Mouse (Mus musculus) midbrain, embryonic 16.5 days (tissue): ENCODE measurements at regions not wholly inside any gene's neighbourhood (a gene's known extent, or its start where the extent isn't known, plus 50 kb on each side); places are given as distances from the start of the nearest gene placed in this dataset.
A peak's percentile ranks its signal among the peaks of the same experiment; 100 is the strongest.

Source experiments
- ATAC-seq: fragments of 200-750 bp; cut with Nextera tagmentation; 2 replicates; pipeline ENCODE4 v1.8.0; 2017; ENCODE audit warnings: moderate TSS enrichment
- H3K27ac ChIP-seq: fragments of 300-500 bp; sonication (generic); 2 replicates; pipeline ENCODE4 v1.5.1; 2014; ENCODE audit warnings: mild to moderate bottlenecking, low read length, mixed read lengths
- H3K27me3 ChIP-seq: fragments of 300-500 bp; sonication (generic); 2 replicates; pipeline ENCODE4 v1.6.1; 2014; ENCODE audit warnings: low read depth, low read length, mixed read lengths; ENCODE audit not compliant: control insufficient read depth, insufficient read depth
- H3K36me3 ChIP-seq: fragments of 300-500 bp; sonication (generic); 2 replicates; pipeline ENCODE4 v1.6.1; 2014; ENCODE audit warnings: mild to moderate bottlenecking, low read length, moderate library complexity, mixed read lengths; ENCODE audit not compliant: control insufficient read depth, insufficient read depth
- H3K4me1 ChIP-seq: fragments of 300-500 bp; sonication (generic); 2 replicates; pipeline ENCODE4 v1.6.1; 2014; ENCODE audit warnings: mild to moderate bottlenecking, low read length, mixed read lengths; ENCODE audit not compliant: control insufficient read depth, insufficient read depth
- H3K4me2 ChIP-seq: fragments of 300-500 bp; sonication (generic); 2 replicates; pipeline ENCODE4 v1.6.1; 2014; ENCODE audit warnings: mild to moderate bottlenecking, low read length, mixed read lengths
- H3K4me3 ChIP-seq: fragments of 300-500 bp; sonication (generic); 2 replicates; pipeline ENCODE4 v1.5.1; 2014; ENCODE audit warnings: low read depth, mild to moderate bottlenecking, low read length, moderate library complexity, mixed read lengths
- H3K9ac ChIP-seq: fragments of 300-500 bp; sonication (generic); 2 replicates; pipeline ENCODE4 v1.6.1; 2014; ENCODE audit warnings: low read depth, low read length, mixed read lengths
- H3K9me3 ChIP-seq: fragments of 300-500 bp; sonication (generic); replicated peaks from 2 replicates; pipeline ENCODE4 v1.6.1; 2014; ENCODE audit warnings: mild to moderate bottlenecking, low read length, mixed read lengths; ENCODE audit not compliant: control insufficient read depth, poor library complexity, severe bottlenecking
- WGBS: fragments of 180-500 bp; shearing (Covaris S2); extraction: QIAGEN DNeasy Blood & Tissue Kit; methylation state at CpG from one replicate; pipeline ENCODE4 v1.1.7; 2014; 5-methylcytosine and 5-hydroxymethylcytosine counted together

- Histone ChIP-seq H3K4me1 (peaks cover 9% of the 10 kb centered on the region), H3K4me2 (no peak overlapping the region), H3K9me3 (no peaks in the 10 kb centered on the region), H3K36me3 (no peaks in the 10 kb centered on the region), H3K9ac (no peak overlapping the region), H3K4me3 (no peak overlapping the region), H3K27me3 (no peaks in the 10 kb centered on the region), H3K27ac (no peak overlapping the region)
- ATAC-seq = no peak
- WGBS = 90% methylated on average over 4 of the region's 4 CpGs
Measured at GRCm38 (mm10) chr8:8233156-8233555, 427.9 kb downstream of the Efnb2 start.

- ATAC-seq = 0 out of 2 replicates have a peak, but pooled peaks have one; percentile 52
- WGBS = 62% methylated on average over 13 of the region's 13 CpGs
- no peaks in the 10 kb centered on the region for H3K27me3 ChIP-seq
- no peaks in the 10 kb centered on the region for H3K9me3 ChIP-seq
- H3K9ac ChIP-seq = no peak overlapping the region
- no peak overlapping the region for H3K4me2 ChIP-seq
- H3K4me3 ChIP-seq = no peak overlapping the region
- H3K36me3 ChIP-seq = no peaks in the 10 kb centered on the region
- peaks cover 9% of the 10 kb centered on the region for H3K4me1 ChIP-seq
- peak overlapping the region; percentile 15; the same call in 1 of the 2 replicates for H3K27ac ChIP-seq
Measured at GRCm38 (mm10) chr8:8231996-8232632, 428.9 kb downstream of the Efnb2 start.

GRCm38 (mm10) chr8:8231308-8231985 lies 429.6 kb downstream of the Efnb2 start:
- 41% methylated on average over 6 of the region's 6 CpGs for WGBS
- no peak overlapping the region for H3K9ac ChIP-seq

GRCm38 (mm10) chr8:8225994-8226393 lies 435.0 kb downstream of the Efnb2 start:
- Histone ChIP-seq H3K27me3 (peaks cover 2% of the 10 kb centered on the region; the same call in 1 of the 2 replicates), H3K36me3 (no peaks in the 10 kb centered on the region), H3K4me3 (no peak overlapping the region), H3K9me3 (no peaks in the 10 kb centered on the region), H3K27ac (no peak overlapping the region), H3K9ac (no peak overlapping the region), H3K4me2 (no peak overlapping the region), H3K4me1 (0 out of 2 replicates have a peak, but pooled peaks cover 2% of the 10 kb centered on the region)
- no peak for ATAC-seq
- 89% methylated on average over 2 of the region's 2 CpGs for WGBS

More at GRCm38 (mm10) chr8:8231308-8231985, 429.6 kb downstream of the Efnb2 start:
- no peak overlapping the region for H3K4me2 ChIP-seq
- no peak overlapping the region for H3K4me3 ChIP-seq
- no peaks in the 10 kb centered on the region for H3K9me3 ChIP-seq
- H3K4me1 ChIP-seq = peaks cover 9% of the 10 kb centered on the region
- H3K27me3 ChIP-seq = no peaks in the 10 kb centered on the region
- H3K36me3 ChIP-seq = no peaks in the 10 kb centered on the region
- peak; percentile 80 for ATAC-seq
- peak overlapping the region; percentile 33 for H3K27ac ChIP-seq

- H3K27me3 ChIP-seq = peaks cover 2% of the 10 kb centered on the region; the same call in 1 of the 2 replicates
- 63% methylated on average over 2 of the region's 2 CpGs for WGBS
- 0 out of 2 replicates have a peak, but pooled peaks cover 2% of the 10 kb centered on the region for H3K4me1 ChIP-seq
- no peak overlapping the region for H3K4me2 ChIP-seq
- no peak overlapping the region for H3K27ac ChIP-seq
- no peaks in the 10 kb centered on the region for H3K9me3 ChIP-seq
- H3K4me3 ChIP-seq = no peak overlapping the region
- no peak for ATAC-seq
- no peak overlapping the region for H3K9ac ChIP-seq
- no peaks in the 10 kb centered on the region for H3K36me3 ChIP-seq
Measured at GRCm38 (mm10) chr8:8225175-8225830, 435.7 kb downstream of the Efnb2 start.

- H3K36me3 ChIP-seq = no peaks in the 10 kb centered on the region
- H3K9ac ChIP-seq = no peak overlapping the region
- WGBS = 33% methylated on average over 14 of the region's 14 CpGs
- H3K4me3 ChIP-seq = no peak overlapping the region
- peak overlapping the region; percentile 11; the same call in 1 of the 2 replicates for H3K4me2 ChIP-seq
- peaks cover 2% of the 10 kb centered on the region; the same call in 1 of the 2 replicates for H3K27me3 ChIP-seq
- peak; percentile 54; the same call in 1 of the 2 replicates for ATAC-seq
- H3K27ac ChIP-seq = no peak overlapping the region
- H3K9me3 ChIP-seq = no peaks in the 10 kb centered on the region
- H3K4me1 ChIP-seq = 0 out of 2 replicates have a peak, but pooled peaks cover 2% of the 10 kb centered on the region
Measured at GRCm38 (mm10) chr8:8220395-8221031, 440.5 kb downstream of the Efnb2 start.

GRCm38 (mm10) chr8:8219701-8220394 lies 441.2 kb downstream of the Efnb2 start:
- no peaks in the 10 kb centered on the region for H3K9me3 ChIP-seq
- H3K9ac ChIP-seq = no peak overlapping the region
- H3K4me3 ChIP-seq = no peak overlapping the region
- H3K4me1 ChIP-seq = 0 out of 2 replicates have a peak, but pooled peaks cover 2% of the 10 kb centered on the region
- H3K4me2 ChIP-seq = no peak overlapping the region
- no peak overlapping the region for H3K27ac ChIP-seq
- WGBS = 33% methylated on average over 12 of the region's 12 CpGs
- no peaks in the 10 kb centered on the region for H3K36me3 ChIP-seq
- H3K27me3 ChIP-seq = peaks cover 2% of the 10 kb centered on the region; the same call in 1 of the 2 replicates
- peak; percentile 48; the same call in 1 of the 2 replicates for ATAC-seq

- H3K27ac ChIP-seq = no peak overlapping the region
- ATAC-seq = no peak
- no peaks in the 10 kb centered on the region for H3K27me3 ChIP-seq
- no peak overlapping the region for H3K4me3 ChIP-seq
- no peaks in the 10 kb centered on the region for H3K9me3 ChIP-seq
- WGBS = 77% methylated on average over 3 of the region's 3 CpGs
- H3K9ac ChIP-seq = no peak overlapping the region
- H3K4me1 ChIP-seq = no peaks in the 10 kb centered on the region
- H3K36me3 ChIP-seq = no peaks in the 10 kb centered on the region
- no peak overlapping the region for H3K4me2 ChIP-seq
Measured at GRCm38 (mm10) chr8:8193036-8193435, 468.0 kb downstream of the Efnb2 start.
